Comparison of ENCODE assay signal across 30 mouse cellular contexts in genomic region chr4:104257776-104258175, GRCm38 (mm10).
A peak's percentile ranks its signal among the peaks of the same experiment; 100 is the strongest.
DNase-seq lines count a peak whose midpoint lies in the region; ATAC-seq and TF ChIP-seq lines count a peak whose summit lies in the region.
"Had no signal": no experiment of that assay in that cellular context is flagged by ENCODE, and none has a peak within 500 bp of the region (broad histone marks: within the 10 kb centered on the region; RNA-seq: fewer than 3 reads in every experiment).

No protein-coding gene starts in this region.

- H3K9ac ChIP-seq in forebrain, embryonic 14.5 days (ENCODE audit: low read length) = no peak overlapping the region
- no peak overlapping the region for H3K9ac ChIP-seq in forebrain, embryonic 13.5 days
- H3K9ac ChIP-seq: embryonic facial prominence, embryonic 12.5 days; hindbrain, embryonic 12.5 days; intestine, embryonic 15.5 days; limb, embryonic 12.5 days; liver, embryonic 15.5 days; lung, embryonic 14.5 days had no signal

- no peak overlapping the region for H3K4me3 ChIP-seq in forebrain, embryonic 14.5 days (ENCODE audit: low read depth, low read length)
- H3K4me3 ChIP-seq in forebrain, embryonic 13.5 days = no peak overlapping the region
- H3K4me3 ChIP-seq in layer of hippocampus, adult 2 months = no peak overlapping the region
- H3K4me3 ChIP-seq: embryonic facial prominence, embryonic 12.5 days; hindbrain, embryonic 12.5 days; intestine, embryonic 15.5 days; left cerebral cortex, adult 2 months; limb, embryonic 12.5 days; liver, embryonic 15.5 days had no signal

- no peak overlapping the region for H3K4me2 ChIP-seq in forebrain, embryonic 14.5 days (ENCODE audit: low read length)
- no peak overlapping the region for H3K4me2 ChIP-seq in forebrain, embryonic 13.5 days
- H3K4me2 ChIP-seq: embryonic facial prominence, embryonic 12.5 days; heart, embryonic 11.5 days; hindbrain, embryonic 12.5 days; intestine, embryonic 15.5 days; limb, embryonic 12.5 days; liver, embryonic 15.5 days; lung, embryonic 14.5 days had no signal

- no peaks in the 10 kb centered on the region for H3K27me3 ChIP-seq in forebrain, embryonic 14.5 days (replicated peaks; ENCODE audit: control insufficient read depth, insufficient read depth, low read length)
- H3K27me3 ChIP-seq in forebrain, embryonic 13.5 days = no peaks in the 10 kb centered on the region
- H3K27me3 ChIP-seq: embryonic facial prominence, embryonic 12.5 days; hindbrain, embryonic 12.5 days; intestine, embryonic 15.5 days; limb, embryonic 12.5 days; liver, embryonic 15.5 days; Patski had no signal

- peak; percentile 44 for DNase-seq in forebrain, embryonic 14.5 days (ENCODE audit: low spot score)
- peak; percentile 53 for DNase-seq in layer of hippocampus, adult 11-12 months (ENCODE audit: low spot score)
- DNase-seq in layer of hippocampus, postnatal 25 days (ENCODE audit: extremely low spot score in 1 of 2, low spot score in 1 of 2) = no peak
- peak; percentile 44 to 79 for DNase-seq in layer of hippocampus, adult 2 months (ENCODE audit: low spot score in 2 of 2)
- DNase-seq in telencephalon, adult 2 months (ENCODE audit: low read depth, low spot score) = peak; percentile 47
- DNase-seq in spleen, postnatal 14 days (ENCODE audit: low spot score in 2 of 2) = no peak
- DNase-seq: adrenal gland, postnatal 14 days; cerebellum, adult 2 months; cerebellum, postnatal 25 days; gastrocnemius, postnatal 25 days; heart, adult 11 months; heart, postnatal 36 days; kidney, adult 2 months; kidney, postnatal 4 days; lung, embryonic 14.5 days; lung, postnatal 14 days; midbrain, embryonic 14.5 days; right cerebral cortex, postnatal 25 days; thymus, adult 18-20 months; thymus, postnatal 25 days had no signal

- no peak for ATAC-seq in forebrain, embryonic 14.5 days
- no peak for ATAC-seq in forebrain, embryonic 13.5 days
- ATAC-seq: hindbrain, postnatal 0 days; intestine, embryonic 15.5 days; Patski had no signal

- no peak overlapping the region; the same call in 1 of the 2 replicates for H3K27ac ChIP-seq in forebrain, embryonic 14.5 days (ENCODE audit: low read depth, low read length)
- H3K27ac ChIP-seq in forebrain, embryonic 13.5 days = no peak overlapping the region
- H3K27ac ChIP-seq in layer of hippocampus, adult 2 months = no peak overlapping the region
- H3K27ac ChIP-seq: embryonic facial prominence, embryonic 12.5 days; hindbrain, embryonic 12.5 days; hindbrain, postnatal 0 days; intestine, embryonic 15.5 days; left cerebral cortex, adult 2 months; limb, embryonic 12.5 days; liver, embryonic 15.5 days had no signal

- no peaks in the 10 kb centered on the region for H3K36me3 ChIP-seq in forebrain, embryonic 14.5 days (ENCODE audit: control insufficient read depth, insufficient read depth, low read length)
- no peaks in the 10 kb centered on the region for H3K36me3 ChIP-seq in forebrain, embryonic 13.5 days (ENCODE audit: poor library complexity, severe bottlenecking)
- H3K36me3 ChIP-seq: embryonic facial prominence, embryonic 12.5 days; hindbrain, embryonic 12.5 days; intestine, embryonic 15.5 days; limb, embryonic 12.5 days; liver, embryonic 15.5 days had no signal

- TF ChIP-seq CTCF in layer of hippocampus, adult 2 months (conservative IDR thresholded peaks at IDR 0.05) = no peak

- H3K4me1 ChIP-seq in forebrain, embryonic 14.5 days (ENCODE audit: control insufficient read depth, insufficient read depth, low read length) = no peaks in the 10 kb centered on the region
- no peaks in the 10 kb centered on the region for H3K4me1 ChIP-seq in forebrain, embryonic 13.5 days
- H3K4me1 ChIP-seq: embryonic facial prominence, embryonic 12.5 days; hindbrain, embryonic 12.5 days; intestine, embryonic 15.5 days; limb, embryonic 12.5 days; liver, embryonic 15.5 days had no signal

- no peaks in the 10 kb centered on the region for H3K9me3 ChIP-seq in forebrain, embryonic 14.5 days (replicated peaks; ENCODE audit: control insufficient read depth, low read length)
- no peaks in the 10 kb centered on the region for H3K9me3 ChIP-seq in forebrain, embryonic 13.5 days (replicated peaks)
- H3K9me3 ChIP-seq: embryonic facial prominence, embryonic 12.5 days; hindbrain, embryonic 12.5 days; intestine, embryonic 15.5 days; limb, embryonic 12.5 days; liver, embryonic 15.5 days had no signal

- WGBS in forebrain, embryonic 14.5 days = 65% methylated on average over 8 of the region's 8 CpGs
- 76% methylated on average over 8 of the region's 8 CpGs for WGBS in forebrain, embryonic 13.5 days

Comparison
In these comparisons a context has a peak if more than half of its experiments do, and no peak if none do; other contexts are left out.
1. DNase-seq: peak in forebrain, embryonic 14.5 days (single experiment), layer of hippocampus, adult 11-12 months (single experiment), layer of hippocampus, adult 2 months (2 of 2) and telencephalon, adult 2 months (single experiment); none in layer of hippocampus, postnatal 25 days (0 of 2) and spleen, postnatal 14 days (0 of 2).